Mouse (Mus musculus): Measurements from ENCODE around the gene Hs3st1.

GRCm38 (mm10) chr5:39715694-39716550 is 39.4 kb downstream of the Hs3st1 start:
- TF ChIP-seq CTCF (IDR thresholded peaks at IDR 0.05; ENCODE audit: borderline replicate concordance, insufficient read depth, low read depth, low read length) (no peak), POLR2A (IDR thresholded peaks at IDR 0.05; ENCODE audit: borderline replicate concordance, insufficient read depth, low read length) (no peak)

All from cerebellum, adult 2 months (tissue).